Mouse (Mus musculus) midbrain, embryonic 14.5 days (tissue): ENCODE measurements around the gene Gbx2. TPM values are rescaled to one million over a fixed set of nuclear protein-coding genes. Genes with fewer than 3 reads are reported as not detected.

Source experiments
- ATAC-seq: fragments of 200-750 bp; cut with Nextera tagmentation; 2 replicates; pipeline ENCODE4 v1.8.0; 2017; ENCODE audit warnings: moderate number of reproducible peaks, moderate library complexity; ENCODE audit not compliant: low FRiP score, low TSS enrichment
- DNase-seq: peaks from one replicate; pipeline ENCODE4 v3.0.0-alpha.2; 2015
- H3K27ac ChIP-seq: fragments of 300-500 bp; sonication (generic); replicated peaks from 2 replicates; pipeline ENCODE4 v1.5.1; 2014; ENCODE audit warnings: mild to moderate bottlenecking, low read depth, low read length, moderate library complexity
- H3K27me3 ChIP-seq: fragments of 300-500 bp; sonication (generic); 2 replicates; pipeline ENCODE4 v1.6.1; 2014; ENCODE audit warnings: low read length, control low read depth, mixed read lengths; ENCODE audit not compliant: control insufficient read depth, insufficient read depth
- H3K36me3 ChIP-seq: fragments of 300-500 bp; sonication (generic); 2 replicates; pipeline ENCODE4 v1.6.1; 2014; ENCODE audit warnings: low read length, control low read depth; ENCODE audit not compliant: control insufficient read depth, insufficient read depth
- H3K4me1 ChIP-seq: fragments of 300-500 bp; sonication (generic); 2 replicates; pipeline ENCODE4 v1.6.1; 2014; ENCODE audit warnings: mild to moderate bottlenecking, antibody characterized with exemption, low read length, control low read depth; ENCODE audit not compliant: control insufficient read depth, insufficient read depth
- H3K4me2 ChIP-seq: fragments of 300-500 bp; sonication (generic); 2 replicates; pipeline ENCODE4 v1.6.1; 2014; ENCODE audit warnings: mild to moderate bottlenecking, low read length, moderate library complexity
- H3K4me3 ChIP-seq: fragments of 300-500 bp; sonication (generic); replicated peaks from 2 replicates; pipeline ENCODE4 v1.5.1; 2014; ENCODE audit warnings: low read depth, low read length
- H3K9ac ChIP-seq: fragments of 300-500 bp; sonication (generic); replicated peaks from 2 replicates; pipeline ENCODE4 v1.6.1; 2014; ENCODE audit warnings: mild to moderate bottlenecking, low read length, moderate library complexity
- H3K9me3 ChIP-seq: fragments of 300-500 bp; sonication (generic); 2 replicates; pipeline ENCODE4 v1.6.1; 2016; ENCODE audit warnings: low read length, control low read depth, mixed read lengths; ENCODE audit not compliant: control insufficient read depth
- WGBS: fragments of 180-500 bp; shearing (Covaris S2); extraction: QIAGEN DNeasy Blood & Tissue Kit; methylation state at CpG from one replicate; pipeline ENCODE4 v1.1.7; 2014; 5-methylcytosine and 5-hydroxymethylcytosine counted together
- polyA plus RNA-seq: library from polyadenylated mRNA; unstranded; fragments of >200 nt; fragmentation: Nextera tagmentation; extraction: Ambion mirVana; gene quantifications from 2 replicates; pipeline ENCODE4 v1.2.1, GENCODE M21; 2014

The Gbx2 gene
- polyA plus RNA-seq, 1 experiment from 2014 or later, result 12.1 TPM

DNA sequence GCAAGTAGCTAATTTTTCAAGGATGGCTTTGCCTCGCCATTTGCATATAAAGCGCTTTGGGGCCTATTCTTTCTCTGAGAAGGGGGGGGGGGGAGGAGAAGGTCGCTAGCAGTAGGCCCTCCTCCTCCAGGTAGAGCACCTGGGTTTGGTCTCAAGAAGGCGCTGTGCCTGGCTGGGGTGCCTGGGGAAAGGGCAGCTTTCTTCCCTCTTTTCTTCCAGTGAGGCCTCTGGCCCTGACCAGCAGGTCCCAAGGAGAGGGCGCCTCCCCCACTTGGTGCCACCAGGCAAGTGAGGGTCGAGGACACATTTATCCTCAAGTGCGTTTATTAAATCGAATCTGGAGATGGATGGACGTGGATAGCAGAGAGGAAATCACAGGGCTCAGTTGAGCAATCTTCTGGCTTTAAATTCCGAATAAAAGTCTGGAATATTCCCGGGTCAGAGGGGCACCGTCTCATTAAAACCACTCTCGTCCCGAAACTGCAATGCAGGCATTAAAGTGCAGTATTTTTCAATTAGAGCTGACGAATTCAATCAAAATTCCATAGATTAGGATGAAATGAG lies 10.1 kb upstream of the Gbx2 start:
- Histone ChIP-seq H3K27ac (no peak overlapping the region), H3K9ac (no peak overlapping the region), H3K4me1 (peaks cover 14% of the 10 kb centered on the region), H3K27me3 (peaks cover 74% of the 10 kb centered on the region), H3K36me3 (no peaks in the 10 kb centered on the region), H3K4me3 (no peak overlapping the region; the same call in 1 of the 2 replicates), H3K9me3 (no peaks in the 10 kb centered on the region), H3K4me2 (peak overlapping the region; percentile 64)
- ATAC-seq (no peak), DNase-seq (peak; percentile 17)
- 6% methylated on average over 15 of the region's 15 CpGs for WGBS

DNA sequence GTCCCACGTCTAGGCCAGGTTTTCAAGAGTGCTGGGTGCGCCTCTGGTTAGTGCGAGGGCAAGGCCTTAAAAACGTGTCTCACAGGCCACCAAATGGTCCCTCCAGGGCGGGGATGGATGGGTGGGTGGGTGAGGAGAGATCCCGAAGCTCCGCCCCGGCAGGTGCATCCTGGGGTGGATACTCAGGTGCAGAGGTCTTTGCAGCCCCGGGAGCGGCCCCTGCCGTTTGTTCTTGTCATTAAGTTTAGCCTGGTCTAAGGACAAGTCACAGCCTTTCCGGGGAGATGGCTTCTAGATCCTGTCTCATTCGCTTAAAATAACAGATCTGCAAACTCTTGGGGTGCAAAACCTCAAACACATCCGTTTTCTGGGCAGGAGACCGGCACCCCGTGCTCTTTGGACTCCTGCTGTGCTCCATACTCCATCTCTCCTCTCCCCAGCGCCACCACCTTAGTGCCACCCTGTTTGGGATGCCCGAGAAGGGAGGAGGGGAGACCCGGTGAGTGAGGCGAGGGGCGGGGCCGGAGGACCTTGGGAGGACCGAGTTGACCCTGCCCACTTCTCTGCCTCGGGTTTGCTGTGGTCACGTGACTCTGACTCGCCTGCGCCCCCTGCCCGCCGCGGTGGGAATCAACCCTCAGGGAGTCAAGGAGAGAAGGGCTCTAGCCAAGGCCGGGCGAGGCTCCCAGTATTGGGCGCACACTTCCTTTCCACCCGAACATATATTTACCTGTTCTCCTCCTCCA lies 9.2 kb upstream of the Gbx2 start:
- peak; percentile 72 for DNase-seq

DNA sequence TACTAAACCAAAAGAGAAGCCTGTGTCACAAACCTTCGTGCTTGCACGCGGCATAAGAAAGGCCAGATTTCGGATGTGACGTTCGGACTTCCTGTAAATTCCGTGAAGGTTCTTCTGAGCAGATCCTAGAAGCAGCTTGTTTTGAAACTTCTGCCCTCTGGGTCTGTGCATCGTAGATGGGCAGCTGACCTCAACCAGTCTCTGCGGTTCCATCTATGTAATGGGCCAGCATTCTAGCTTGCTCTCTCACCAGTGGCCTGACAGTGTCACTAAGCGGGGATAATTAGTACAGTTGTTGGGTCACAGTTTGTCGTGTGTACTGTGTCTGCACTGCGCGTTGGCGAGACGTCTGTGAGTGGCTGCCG lies 8.6 kb upstream of the Gbx2 start:
- no peak overlapping the region for H3K4me2 ChIP-seq
- H3K9me3 ChIP-seq, result no peaks in the 10 kb centered on the region
- no peak for ATAC-seq
- no peak overlapping the region for H3K9ac ChIP-seq
- H3K36me3 ChIP-seq, result no peaks in the 10 kb centered on the region
- H3K27ac ChIP-seq, result no peak overlapping the region
- H3K27me3 ChIP-seq, result peaks cover 78% of the 10 kb centered on the region
- peaks cover 19% of the 10 kb centered on the region for H3K4me1 ChIP-seq
- WGBS, result 28% methylated on average over 16 of the region's 16 CpGs
- no peak for DNase-seq
- H3K4me3 ChIP-seq, result no peak overlapping the region

More for the DNA sequence above, 9.2 kb upstream of the Gbx2 start:
- H3K27me3 ChIP-seq, result peaks cover 76% of the 10 kb centered on the region
- 4% methylated on average over 34 of the region's 34 CpGs for WGBS
- peaks cover 19% of the 10 kb centered on the region for H3K4me1 ChIP-seq
- peak; percentile 29; the same call in 1 of the 2 replicates for ATAC-seq
- no peak overlapping the region for H3K9ac ChIP-seq
- no peaks in the 10 kb centered on the region for H3K36me3 ChIP-seq
- no peak overlapping the region for H3K4me2 ChIP-seq
- no peaks in the 10 kb centered on the region for H3K9me3 ChIP-seq
- no peak overlapping the region for H3K4me3 ChIP-seq
- no peak overlapping the region for H3K27ac ChIP-seq

- no peak overlapping the region for H3K9ac ChIP-seq
- H3K27me3 ChIP-seq, result peaks cover 76% of the 10 kb centered on the region
- H3K4me1 ChIP-seq, result peaks cover 19% of the 10 kb centered on the region
- WGBS, result 19% methylated on average over 16 of the region's 16 CpGs
- H3K27ac ChIP-seq, result no peak overlapping the region
- ATAC-seq (no peak), DNase-seq (peak; percentile 50)
- H3K36me3 ChIP-seq, result no peaks in the 10 kb centered on the region
- H3K4me2 ChIP-seq, result no peak overlapping the region
- H3K9me3 ChIP-seq, result no peaks in the 10 kb centered on the region
- no peak overlapping the region for H3K4me3 ChIP-seq
Measured at GRCm38 (mm10) chr1:89938884-89939595, 8.1 kb upstream of the Gbx2 start.

DNA sequence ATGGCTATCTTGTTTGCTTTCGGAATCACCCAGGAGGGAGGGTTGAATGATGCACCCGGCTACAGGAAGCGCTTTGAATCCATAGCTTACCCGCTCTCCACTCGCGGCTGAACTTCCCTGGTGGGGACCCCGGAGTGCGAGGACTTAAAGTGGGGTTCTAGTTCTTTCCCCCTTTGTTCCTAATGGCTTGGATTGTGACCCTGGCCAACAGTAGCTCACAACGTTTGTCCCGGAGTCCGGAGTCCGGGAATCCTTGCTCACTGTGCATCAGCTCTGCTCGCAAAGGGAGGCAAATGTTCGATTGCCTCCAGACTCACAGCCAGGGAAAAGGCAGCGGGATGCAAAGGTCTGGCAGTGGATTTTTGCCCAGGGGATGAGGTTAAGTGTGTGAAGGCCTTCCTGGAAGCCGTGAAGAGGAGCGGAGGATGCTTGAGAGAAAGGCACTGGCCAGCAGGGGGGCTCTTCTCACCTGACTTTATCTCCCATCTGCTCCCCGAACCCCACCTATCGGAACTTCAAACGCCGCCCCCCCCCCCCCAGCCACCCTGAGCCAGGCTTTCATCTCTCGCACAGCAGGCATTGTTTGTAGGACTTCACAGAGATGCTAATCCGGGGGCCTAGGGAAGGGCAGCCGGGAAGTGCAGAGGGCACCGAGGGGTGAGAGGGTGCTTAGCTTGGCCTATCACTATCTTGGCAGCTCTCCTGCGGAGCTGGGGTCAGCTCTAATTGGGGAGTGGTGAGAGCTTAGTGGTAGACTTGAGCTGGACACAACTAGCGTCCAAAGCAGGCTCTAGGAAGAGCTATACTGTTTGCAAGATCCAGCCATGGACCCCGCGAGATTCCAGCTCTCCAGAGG lies 4.7 kb upstream of the Gbx2 start:
- WGBS, result under 1% methylated on average over 29 of the region's 29 CpGs
- H3K27ac ChIP-seq, result no peak overlapping the region
- DNase-seq (peak; percentile 31), ATAC-seq (no peak)
- peaks cover 8% of the 10 kb centered on the region for H3K4me1 ChIP-seq
- H3K4me2 ChIP-seq, result peak overlapping the region; percentile 10; the same call in 1 of the 2 replicates
- no peaks in the 10 kb centered on the region for H3K9me3 ChIP-seq
- no peak overlapping the region for H3K9ac ChIP-seq
- H3K4me3 ChIP-seq, result no peak overlapping the region
- H3K36me3 ChIP-seq, result no peaks in the 10 kb centered on the region
- H3K27me3 ChIP-seq, result peaks cover 86% of the 10 kb centered on the region

- no peaks in the 10 kb centered on the region for H3K36me3 ChIP-seq
- no peak overlapping the region for H3K4me3 ChIP-seq
- H3K9me3 ChIP-seq, result no peaks in the 10 kb centered on the region
- DNase-seq, result peak; percentile 62
- no peak overlapping the region for H3K9ac ChIP-seq
- H3K27ac ChIP-seq, result no peak overlapping the region
- under 1% methylated on average over 19 of the region's 19 CpGs for WGBS
- H3K4me1 ChIP-seq, result peaks cover 13% of the 10 kb centered on the region
- no peak for ATAC-seq
- no peak overlapping the region for H3K4me2 ChIP-seq
- H3K27me3 ChIP-seq, result peaks cover 87% of the 10 kb centered on the region
Measured at GRCm38 (mm10) chr1:89934316-89935260, 3.6 kb upstream of the Gbx2 start.

DNA sequence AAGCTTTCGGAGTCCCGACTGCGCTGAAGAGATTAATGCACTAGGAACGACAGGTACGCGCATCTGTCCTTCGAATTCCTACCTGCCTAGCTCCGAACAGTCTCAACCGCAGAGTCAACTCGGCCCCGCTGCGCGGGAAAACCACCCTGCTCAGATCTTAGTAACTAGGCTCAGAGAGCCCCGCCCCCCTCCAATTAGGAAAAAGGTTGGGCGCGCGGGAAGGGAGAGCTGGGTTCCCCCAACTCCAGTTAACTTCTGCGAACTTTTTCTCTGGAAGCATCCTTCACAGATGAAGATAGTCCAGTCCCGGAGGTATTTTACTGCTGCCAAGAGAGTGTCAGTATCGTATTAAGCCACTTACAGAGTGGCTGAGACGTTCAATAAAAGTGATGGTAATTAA lies 2.8 kb upstream of the Gbx2 start:
- Histone ChIP-seq H3K9me3 (no peaks in the 10 kb centered on the region), H3K36me3 (no peaks in the 10 kb centered on the region), H3K27ac (no peak overlapping the region), H3K27me3 (peaks cover 87% of the 10 kb centered on the region), H3K4me1 (peaks cover 13% of the 10 kb centered on the region), H3K4me3 (no peak overlapping the region), H3K4me2 (no peak overlapping the region), H3K9ac (no peak overlapping the region)
- DNase-seq (peak; percentile 50), ATAC-seq (no peak)
- under 1% methylated on average over 21 of the region's 21 CpGs for WGBS
